Mouse (Mus musculus): ENCODE data around the gene Rassf5. TPM values are rescaled to one million over a fixed set of nuclear protein-coding genes. Genes with fewer than 3 reads are reported as not detected.
"Not testable (repeated sequence)": the region's sequence is repeated elsewhere in the genome, so short reads cannot be mapped to it uniquely, and the experiment has no call there.

The Rassf5 gene
- total RNA-seq, 2 experiments from 2014 or later = 3.9 to 5.4 TPM

DNA sequence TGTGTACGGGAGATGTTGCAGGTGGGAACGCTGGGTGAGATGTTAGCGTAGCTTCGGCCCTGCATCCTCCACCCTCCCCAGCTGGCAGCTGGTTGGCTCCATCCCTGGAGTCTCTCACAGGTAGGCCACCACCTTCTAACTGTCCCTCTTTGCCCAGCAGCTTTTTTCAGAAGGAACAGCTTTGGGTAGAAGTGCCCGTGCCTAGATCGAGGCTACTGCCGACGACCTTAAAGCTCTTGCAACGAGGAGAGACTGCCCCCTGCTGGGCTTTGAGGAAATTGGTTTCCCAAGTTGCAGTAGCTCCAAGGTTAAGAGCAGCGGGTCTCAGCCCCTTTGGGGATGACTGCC is 15.2 kb upstream of the Rassf5 start:
- peak; percentile 71 to 84 for DNase-seq
- intact Hi-C loops (cut with DNase I) = loop anchor here (1.0 to 10.0 kb wide), 3 partner anchors 145 to 465 kb away; no protein-coding TSS in a partner anchor

DNA sequence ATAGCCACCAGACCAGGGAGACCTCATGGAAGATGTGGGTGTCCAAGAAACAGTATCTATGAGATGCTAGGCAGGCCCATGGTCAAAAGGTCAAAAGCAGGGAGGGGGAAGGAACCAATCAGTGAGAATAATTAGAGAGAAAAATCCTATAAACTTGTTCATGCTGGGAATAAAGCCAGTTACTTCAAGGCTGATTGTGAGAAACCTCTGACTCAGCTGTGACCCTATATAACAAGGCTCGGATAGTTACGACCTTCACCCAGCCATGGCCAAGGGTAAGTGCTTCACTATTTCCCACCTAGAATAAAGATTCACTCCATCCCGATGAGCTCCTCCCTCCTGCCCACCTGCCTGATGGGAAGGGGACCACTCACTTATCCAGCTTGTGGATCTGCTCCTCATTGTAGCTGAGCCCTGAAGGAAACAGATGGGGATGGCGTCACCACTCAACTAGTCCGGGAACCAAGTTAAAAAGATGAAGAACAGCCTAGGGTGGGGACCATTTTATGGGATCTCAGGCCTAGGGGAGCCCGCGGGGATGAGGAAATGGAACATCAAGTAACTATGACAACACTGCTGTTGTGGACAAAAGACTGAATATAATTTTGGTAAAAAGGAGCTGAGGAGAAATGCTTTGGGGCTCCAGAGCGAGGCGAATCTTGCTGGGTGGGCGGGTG is 14.7 kb upstream of the Rassf5 start:
- DNase-seq = no peak
- intact Hi-C loops (cut with DNase I) = loop anchor here (1.0 to 10.0 kb wide), 3 partner anchors 144 to 465 kb away; no protein-coding TSS in a partner anchor

DNA sequence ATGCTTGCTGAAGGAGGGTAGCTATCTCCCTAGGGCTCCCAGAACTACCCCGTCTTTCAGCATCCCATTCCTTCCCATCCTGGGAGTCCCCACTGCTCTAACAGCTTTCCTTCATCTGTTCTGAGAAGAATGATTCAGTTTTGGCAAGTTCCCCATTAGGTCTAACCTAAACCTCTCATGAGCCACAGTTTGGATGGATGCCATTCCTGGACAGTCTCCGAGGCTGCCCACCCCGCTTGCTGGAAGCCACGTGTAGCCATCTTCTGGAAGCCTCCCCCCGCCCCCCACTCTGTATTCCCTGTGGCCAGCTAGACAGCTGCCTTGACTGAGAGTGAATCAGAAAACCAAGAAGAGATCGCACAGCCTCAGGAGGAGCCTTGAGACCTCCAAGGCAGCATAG is 12.2 kb upstream of the Rassf5 start:
- intact Hi-C loops (cut with DNase I) = no loop called here

DNA sequence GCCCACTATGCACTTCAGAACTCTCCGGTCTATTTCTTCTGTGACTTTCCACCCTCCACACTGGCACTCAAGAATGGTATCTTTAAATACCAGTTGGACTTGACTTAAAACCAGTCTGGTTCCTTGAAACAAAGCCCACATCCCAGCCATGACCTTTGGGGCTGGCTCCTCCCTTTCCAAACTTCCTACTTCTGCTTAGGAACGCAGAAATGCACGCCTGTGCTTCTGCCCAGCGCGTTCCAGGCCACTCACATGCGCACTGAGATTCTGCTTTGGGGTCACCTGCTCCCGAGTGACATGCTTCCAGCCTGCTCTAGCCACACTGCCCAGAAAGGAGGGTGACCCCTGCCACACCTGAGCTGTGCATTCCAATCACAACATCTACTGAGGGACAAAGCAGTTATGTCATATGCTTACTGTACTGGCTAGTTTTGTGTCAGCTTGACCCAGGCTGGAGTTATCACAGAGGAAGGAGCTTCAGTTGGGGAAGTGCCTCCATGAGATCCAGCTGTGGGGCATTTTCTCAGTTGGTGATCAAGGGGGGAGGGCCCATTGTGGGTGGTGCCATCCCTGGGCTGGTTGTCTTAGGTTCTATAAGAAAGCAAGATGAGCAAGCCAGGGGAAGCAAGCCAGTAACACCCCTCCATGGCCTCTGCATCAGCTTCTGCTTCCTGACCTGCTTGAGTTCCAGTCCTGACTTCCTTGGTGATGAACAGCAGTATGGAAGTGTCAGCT is 7.6 kb upstream of the Rassf5 start:
- DNase-seq; intact Hi-C loops (cut with DNase I): not testable (repeated sequence)

More for the DNA sequence above, 12.2 kb upstream of the Rassf5 start:
- DNase-seq = no peak

DNA sequence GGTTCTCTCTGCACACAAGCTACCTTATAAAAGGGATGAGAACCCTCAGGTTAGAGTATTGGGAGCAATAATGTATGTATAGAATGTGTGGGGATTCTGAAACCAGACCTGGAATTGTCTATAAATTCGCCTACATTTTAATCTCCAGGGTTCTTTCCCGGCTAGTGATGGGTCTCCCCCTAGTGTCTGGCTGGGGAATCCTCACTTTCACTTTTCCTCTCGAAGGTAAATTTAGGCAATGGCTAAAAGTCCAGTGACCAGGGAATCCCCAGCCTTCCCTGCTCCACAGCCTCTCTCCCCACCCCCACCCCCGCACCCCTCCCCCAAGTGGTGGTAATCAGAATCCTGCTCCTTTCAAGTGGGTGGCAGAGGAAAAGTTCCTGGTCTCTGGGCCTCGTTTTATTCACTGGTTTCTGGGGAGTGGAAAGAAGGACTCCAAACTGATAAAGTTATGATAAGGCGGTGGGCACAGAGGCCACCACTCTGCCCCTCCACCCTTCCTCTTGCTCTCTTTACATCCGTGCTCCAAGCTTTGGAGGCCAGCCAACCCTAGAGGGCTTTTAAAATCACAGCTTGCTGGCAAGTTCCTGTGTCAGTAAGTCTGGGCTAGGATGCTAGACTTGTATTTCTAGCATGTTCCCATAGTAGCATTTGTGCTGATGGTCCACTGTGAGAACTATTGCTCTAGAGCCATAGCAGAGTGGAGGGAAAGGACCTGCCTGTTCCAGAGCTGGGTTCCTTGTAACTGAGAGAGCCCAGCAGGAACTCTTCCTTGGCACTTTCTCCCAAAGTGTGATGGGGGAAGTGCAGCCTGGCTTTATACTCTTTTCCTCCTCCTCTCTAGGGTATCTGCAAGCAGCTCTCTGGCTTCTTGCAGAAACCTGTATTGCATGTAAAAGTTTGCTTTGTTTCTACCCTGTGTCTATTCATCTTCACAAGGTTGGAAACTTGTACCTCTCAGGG is 1.7 kb upstream of the Rassf5 start:
- intact Hi-C loops (cut with DNase I) = loop anchor here (1.0 to 5.0 kb wide), 3 partner anchors 39 to 130 kb away; no protein-coding TSS in a partner anchor
- peak; percentile 60 to 75 for DNase-seq

DNA sequence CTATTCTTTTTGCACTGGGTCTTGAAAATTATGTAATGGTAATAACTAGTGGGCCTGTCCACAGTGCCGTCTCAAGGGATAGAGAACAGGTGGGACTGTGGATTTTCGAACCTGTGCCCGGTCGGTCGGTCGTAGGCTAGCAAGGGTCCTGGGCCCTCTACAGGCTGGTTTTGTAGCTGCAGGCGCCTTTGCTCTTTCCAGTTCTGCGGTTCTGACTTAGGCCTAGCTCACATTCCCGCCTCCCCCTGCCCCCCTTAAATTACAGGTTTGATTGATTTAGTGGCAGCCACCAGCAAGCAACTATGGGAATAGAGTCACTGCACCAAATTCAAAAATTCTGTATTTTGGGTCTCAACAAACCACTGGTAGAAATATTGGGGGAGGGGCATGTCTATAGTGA is 868 bp upstream of the Rassf5 start:
- intact Hi-C loops (cut with DNase I) = loop anchor here (1.0 to 5.0 kb wide), 3 partner anchors 39 to 129 kb away; no protein-coding TSS in a partner anchor
- peak; percentile 57 to 66 for DNase-seq

DNA sequence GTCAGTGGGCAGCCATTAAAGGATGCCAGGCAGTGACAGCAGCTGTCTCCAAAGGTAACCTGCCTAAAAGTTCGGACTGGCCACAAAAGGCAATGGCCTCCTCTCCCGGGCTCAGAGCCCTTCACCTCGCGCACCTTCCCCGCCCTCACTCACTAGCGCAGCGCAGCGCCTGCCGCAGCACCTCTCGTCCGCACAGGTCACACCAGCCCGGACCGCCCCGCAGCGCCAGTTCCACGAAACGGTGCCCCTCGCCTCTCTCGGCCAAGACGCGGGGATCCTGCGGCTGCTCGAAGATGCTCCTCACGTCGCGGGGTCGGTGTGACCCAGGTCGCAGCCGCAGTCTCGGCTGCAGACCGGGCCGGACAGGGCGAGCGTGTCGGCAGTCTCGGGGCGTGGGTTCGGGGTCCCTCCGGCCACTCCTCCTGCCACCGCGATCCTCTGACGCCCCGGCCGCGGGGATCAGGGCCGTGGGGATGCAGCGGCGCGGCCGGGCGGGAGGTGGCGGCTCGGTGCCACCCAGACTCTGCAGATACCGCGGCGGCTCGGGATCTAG is 446 bp downstream of the Rassf5 start:
- DNase-seq = no peak
- intact Hi-C loops (cut with DNase I) = loop anchor here (5.0 kb wide), 1 partner anchor 37 kb away; no protein-coding TSS in a partner anchor

DNA sequence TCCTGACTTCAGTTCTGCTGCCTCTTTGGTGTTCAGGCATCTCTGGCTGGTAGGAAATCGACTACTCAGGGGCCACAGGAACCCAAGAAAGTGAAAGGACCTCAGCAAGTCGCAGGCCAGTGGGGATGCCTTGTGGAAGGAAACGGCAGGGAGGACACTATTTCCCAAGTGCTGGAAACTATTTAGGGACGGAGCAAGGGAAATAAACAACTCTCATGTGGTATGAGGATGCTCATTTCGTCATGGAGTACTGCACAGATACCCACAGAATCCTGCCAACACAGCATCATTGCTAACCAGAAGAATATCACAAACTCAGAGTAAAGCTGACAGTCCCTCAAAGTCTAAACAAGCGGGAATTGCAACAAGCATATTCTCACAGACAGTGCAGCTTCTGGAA is 2.1 kb downstream of the Rassf5 start:
- intact Hi-C loops (cut with DNase I) = no loop called here
- DNase-seq = no peak

DNA sequence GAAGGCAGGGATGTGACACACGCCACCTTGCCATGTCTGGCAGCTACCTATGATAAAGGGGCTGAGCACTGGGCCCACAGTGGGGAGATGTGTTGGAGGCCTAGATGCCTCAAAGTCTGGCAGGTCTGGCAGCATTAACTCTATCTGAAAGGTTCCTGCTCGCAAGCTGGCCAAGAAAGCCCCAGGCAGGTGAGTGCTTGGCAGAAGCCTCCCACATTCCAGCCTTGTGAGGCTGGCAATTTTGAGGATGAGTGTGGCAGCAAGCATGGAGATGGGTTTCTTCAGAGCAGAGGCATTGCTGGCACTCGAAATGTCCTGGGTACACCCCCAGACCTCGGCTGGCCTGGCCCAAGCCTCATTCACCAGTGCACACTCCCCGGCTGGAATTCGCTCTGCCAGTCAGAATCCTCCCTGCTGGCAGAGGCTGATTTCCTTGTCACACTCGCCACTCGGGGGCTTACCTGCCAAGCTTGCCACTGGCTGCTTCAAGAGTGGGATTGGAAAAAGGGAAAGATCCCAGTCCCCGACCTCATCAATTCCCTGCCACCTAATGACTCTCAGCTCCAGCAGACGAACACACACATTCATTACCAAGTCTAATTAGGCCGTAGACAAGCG is 5.4 kb downstream of the Rassf5 start:
- DNase-seq = no peak
- intact Hi-C loops (cut with DNase I) = no loop called here

DNA sequence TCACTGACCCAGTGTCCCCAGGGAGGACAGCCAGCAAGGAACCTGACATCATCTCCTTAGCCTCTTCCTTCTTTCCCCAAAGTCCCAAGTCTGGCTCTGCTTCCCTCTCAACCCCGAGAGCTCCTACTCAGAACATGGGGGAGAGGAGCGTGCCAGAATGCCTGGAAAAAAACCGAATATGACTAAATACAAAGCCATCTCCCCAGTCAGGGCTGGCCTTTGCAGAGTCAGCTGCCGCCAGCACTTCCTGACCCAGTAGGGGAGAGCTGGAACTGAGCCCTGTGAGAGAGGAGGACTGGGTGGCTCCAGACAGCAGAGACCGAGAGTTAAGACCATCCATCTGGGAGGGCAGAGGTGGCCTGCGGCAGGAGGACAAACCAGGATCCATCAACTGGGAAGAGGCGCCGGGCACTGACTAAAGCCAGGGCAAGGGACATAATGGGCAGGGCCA is 6.1 kb downstream of the Rassf5 start:
- intact Hi-C loops (cut with DNase I) = no loop called here

DNA sequence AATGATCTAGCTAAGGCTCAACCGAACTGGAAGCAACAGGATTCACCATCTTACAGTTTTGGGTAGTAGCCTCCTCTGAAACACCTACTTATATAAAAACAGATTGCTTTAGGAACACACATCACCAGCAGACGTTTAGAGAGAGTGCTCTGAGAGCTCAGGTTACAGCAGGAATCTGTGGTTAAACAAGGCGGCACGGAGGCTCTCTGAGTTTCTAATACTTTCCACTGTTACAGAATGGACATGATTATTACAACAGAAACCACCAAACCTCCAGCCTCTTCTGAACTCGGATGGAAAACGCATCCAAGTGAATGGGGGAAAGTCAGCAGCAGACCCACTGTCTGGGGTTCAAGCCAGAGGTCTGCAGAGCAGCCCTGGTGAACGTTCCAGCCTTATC is 9.0 kb downstream of the Rassf5 start:
- intact Hi-C loops (cut with DNase I) = no loop called here

More for the DNA sequence above, 6.1 kb downstream of the Rassf5 start:
- peak; percentile 83 to 84 for DNase-seq

DNA sequence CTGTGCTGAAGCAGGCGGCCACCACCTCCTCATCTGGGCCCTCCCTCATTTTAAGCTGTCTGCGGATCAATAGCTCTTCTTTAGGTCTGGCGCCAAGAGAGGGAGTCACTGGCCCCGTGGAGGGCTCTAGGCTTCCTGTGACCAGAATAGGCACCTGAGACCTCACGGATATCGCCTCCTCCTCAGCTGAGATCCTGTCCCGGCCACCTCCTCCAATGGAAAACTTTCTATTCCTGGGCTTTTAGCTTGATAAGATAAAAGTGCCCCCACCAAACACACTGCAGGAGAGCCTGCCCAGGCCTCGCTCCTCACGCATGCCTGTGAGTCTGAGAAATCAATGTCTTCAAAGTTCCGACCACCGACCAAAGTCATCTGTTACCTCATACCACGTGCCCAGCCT is 11.5 kb downstream of the Rassf5 start:
- intact Hi-C loops (cut with DNase I) = no loop called here
- DNase-seq = no peak

More for the DNA sequence above, 9.0 kb downstream of the Rassf5 start:
- no peak for DNase-seq

DNA sequence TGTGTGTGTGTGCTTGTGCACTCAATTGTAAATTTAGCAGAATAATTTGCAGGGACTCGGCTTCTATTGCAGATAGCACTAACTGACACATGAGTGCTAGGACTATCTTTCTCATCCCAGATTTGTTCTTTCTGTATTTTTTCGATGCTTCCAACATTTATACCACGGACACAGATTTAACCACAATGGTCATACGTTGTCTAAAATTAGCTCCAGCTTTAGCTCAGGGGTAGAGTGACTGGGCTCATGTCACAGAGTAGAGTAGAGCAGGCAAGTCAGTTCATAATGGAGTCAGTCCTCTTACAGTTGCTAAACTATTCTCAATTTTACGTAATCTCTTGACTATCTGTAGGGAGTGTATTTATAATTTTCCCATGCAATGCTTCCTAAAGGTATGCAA is 16.4 kb downstream of the Rassf5 start:
- intact Hi-C loops (cut with DNase I) = no loop called here
- no peak for DNase-seq

DNA sequence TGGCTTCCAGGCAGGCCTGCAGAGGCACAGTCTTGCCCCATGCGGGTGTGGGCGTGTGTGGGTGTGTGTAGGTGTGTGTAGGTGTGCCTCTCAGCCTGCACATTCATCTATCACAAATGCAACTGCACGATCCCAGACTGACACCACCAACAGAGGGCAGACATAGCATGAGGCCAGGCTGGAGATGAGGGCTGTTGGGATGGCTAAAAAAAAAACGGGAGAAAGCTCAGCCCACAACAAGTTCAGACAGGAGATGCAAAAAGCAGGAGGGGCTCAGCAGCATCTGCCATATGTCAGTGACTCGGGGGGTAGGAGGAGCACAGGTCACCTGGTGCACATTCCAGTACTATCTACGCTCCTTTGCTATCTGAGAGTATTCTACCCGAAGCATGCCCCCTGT is 16.8 kb downstream of the Rassf5 start:
- no peak for DNase-seq
- intact Hi-C loops (cut with DNase I) = no loop called here

DNA sequence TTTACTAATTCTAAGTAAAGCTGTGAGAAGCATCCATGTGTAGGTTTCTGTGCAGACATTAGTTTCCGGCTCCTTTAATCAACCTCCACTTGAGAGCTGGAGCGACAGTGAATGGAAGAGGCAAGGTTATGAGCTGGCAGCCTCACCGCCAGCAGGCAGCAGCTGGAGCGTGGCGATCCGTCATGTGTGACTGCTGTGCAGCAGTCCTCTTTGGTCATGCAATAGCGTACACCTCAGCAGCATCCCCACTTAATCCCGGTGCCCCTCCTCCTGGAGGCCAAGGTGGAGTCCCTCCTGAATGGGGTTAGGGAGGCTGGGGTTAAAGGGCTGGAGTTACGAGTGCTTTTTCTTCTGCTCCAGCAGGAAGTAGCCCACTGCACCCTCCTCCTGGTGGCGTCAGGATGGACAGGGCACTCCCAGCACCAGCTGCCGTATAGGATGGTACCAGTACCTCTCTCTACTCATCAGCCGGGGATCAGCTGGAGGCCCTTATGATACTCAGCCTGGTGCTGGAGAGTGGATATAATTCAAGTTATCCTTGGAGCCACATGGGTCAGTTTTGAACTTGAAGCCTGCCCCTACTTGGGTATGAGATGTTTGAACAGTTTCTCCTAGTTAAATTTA is 20.1 kb downstream of the Rassf5 start:
- intact Hi-C loops (cut with DNase I) = no loop called here
- no peak for DNase-seq

DNA sequence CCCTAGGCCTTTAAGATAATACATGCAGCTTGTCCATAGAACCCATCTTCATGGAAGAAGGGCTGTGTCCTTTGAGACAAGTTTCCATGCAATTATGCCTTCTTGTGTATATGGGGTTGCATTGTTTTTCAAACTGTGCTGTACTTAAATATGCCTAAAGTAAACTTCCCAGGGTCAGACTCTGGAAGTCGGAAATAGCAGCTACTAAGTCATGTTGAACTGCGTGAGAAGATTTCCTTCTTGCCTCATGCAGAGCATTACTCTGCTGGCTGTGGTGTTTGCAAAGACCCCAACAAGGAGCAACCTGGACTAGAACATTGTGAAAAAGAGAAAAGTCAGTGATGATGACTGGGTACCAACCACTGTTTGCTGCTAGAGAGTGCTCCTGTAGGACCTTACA is 21.7 kb downstream of the Rassf5 start:
- intact Hi-C loops (cut with DNase I) = no loop called here

DNA sequence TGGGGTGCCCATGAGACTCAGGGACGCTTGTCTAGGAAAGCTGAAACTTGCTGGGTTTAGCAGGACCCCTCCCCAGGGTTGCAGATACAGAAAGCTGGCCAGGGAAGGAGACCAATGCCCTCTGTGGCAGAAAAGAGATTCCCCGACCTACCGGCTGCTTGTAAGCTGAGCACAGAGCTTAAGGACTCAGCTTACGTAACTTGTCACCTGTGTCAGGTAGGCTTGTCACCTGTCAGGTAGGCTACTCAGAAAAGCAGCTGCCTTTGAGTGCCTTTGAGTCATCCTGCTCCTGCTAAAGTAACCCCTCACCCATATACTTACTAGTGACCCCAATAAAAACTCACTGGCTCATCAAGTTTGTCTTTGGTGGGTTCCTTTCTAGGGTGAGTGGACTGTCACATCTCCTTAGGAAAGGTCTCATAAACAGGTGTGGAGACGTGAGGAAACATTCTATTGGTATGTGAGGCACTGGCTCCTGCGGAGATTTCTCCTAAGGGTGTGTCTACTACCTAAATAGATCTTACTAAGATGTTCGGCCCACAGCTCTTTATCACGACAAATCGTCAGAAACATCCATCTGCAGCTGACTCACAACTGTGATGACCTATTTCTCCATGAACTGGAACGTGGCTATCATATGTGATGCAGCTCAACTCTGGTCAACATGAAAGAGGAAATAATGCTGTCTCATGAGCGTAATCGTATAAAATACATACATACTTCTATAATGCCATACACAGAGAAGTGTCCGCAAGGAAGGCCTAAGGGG is 23.1 kb downstream of the Rassf5 start:
- intact Hi-C loops (cut with DNase I) = no loop called here
- no peak for DNase-seq

More for the DNA sequence above, 21.7 kb downstream of the Rassf5 start:
- DNase-seq = no peak

DNA sequence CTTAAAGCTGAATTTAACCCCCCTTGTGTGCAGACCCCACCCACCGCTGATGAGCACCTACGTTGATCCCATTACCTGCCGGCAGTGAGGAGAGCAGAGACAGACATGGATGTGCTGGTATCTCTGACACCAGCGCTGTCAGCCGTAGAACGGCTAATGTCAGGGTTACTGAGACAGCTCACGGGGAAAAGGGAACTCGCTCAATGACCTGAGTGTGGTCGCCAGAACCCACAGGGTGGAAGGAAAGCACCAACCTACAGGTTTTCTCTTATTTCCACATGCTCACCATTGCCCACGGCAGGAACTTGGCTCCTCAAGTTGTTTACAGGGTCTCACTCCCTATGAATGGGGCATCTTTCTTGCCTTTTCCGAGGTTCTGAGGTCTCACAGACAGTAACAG is 26.1 kb downstream of the Rassf5 start:
- intact Hi-C loops (cut with DNase I) = no loop called here
- DNase-seq = no peak

DNA sequence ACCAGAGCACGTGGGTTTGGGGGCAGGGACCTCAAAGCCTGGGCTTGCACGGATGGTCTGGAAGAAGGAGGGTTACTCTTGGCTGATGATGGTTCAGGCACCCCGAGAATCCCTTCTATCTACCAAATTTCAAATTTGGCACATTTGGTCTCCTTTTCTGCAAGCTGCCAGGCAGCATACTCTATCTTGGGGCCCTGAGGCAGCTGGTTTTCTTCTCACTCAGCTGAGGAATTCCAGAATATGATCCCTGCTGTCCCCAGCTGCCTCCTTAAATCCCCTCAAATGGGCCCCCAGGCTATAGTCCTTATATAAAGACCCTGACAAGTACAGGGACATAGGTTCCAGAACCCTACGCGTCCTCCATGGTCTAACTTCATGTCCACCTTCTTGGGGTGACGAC is 31.7 kb downstream of the Rassf5 start:
- intact Hi-C loops (cut with DNase I) = no loop called here
- no peak for DNase-seq

All from heart, postnatal 10 days (tissue).